Mouse (Mus musculus): ENCODE results near the gene Zpr1.

Zpr1 gene

DNA sequence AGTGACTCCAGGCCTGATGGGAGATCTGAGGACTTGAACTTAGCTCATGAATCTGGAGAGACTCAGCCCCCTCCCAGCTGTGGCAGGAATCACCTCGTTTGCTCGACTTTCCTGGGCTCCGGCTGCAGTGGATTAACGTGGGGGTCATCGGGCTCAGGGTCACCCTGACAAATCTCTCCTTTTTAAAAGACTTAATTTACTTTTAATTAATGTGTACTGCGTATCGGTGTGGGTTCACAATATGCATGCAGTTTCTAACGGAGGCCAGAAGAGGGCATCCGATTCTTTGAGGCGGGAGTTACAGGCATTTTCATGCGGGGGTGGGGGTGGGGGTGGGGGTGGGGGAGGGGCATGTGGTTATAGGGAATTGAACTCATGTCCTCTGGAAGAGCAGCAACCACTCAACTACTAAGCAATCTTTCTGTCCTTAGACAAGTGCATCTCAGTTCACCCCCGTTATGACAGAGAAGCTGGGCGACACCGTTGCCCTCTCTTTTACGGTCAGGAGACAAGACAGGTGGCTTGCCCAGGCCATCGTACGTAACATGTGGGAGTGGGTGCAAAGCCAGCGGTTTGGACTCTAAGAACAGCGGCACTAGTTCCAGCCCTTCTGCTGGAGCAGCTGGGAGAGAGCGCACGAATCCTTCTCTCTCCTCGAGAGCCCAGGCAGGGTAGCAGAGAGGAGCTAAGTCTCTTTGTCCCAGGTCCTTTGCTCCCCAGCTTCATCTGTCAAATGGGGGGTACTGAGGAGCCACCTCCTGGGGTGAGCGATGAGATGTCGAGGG lies 57.1 kb downstream of the Zpr1 start:
- no peak for DNase-seq

DNA sequence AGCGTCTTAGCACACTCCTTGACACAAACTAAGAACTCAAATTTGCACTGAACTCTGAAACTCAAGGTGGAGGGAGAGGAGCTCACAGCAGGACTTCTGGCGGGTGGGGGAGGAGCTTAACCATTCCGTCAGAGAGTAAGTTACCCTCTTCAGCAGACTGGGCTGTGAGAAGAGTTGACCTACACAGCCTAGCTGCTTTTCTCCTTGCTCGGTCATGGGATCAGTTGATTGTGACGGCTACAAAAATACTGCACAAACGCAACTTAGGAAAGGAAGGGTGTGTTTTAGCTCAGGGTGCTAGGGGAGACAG lies 57.7 kb downstream of the Zpr1 start:
- DNase-seq, result no peak

DNA sequence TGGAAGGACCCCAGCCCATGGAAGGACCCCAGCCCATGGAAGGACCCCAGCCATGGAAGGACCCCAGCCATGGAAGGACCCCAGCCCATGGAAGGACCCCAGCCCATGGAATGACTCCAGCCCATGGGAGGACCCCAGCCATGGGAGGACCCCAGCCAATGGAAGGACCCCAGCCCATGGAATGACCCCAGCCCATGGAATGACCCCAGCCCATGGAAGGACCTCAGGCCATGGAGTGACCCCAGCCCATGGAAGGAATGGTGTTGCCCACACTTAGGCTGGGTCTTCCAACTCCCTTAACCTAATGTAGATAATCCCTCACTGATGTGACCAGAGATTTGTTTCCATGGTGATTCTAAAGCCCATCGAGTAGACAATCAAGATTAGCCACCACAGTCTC lies 58.4 kb downstream of the Zpr1 start:
- no peak for DNase-seq
